Mouse (Mus musculus) brain, embryonic 14.5 days (tissue): ENCODE data around the gene Pde11a.

Experiments used
- CTCF ChIP-seq: fragments of 200-500 bp; IDR thresholded peaks from 2 replicates; pipeline ENCODE4 v1.5.1; 2012; ENCODE audit warnings: inconsistent platforms, mild to moderate bottlenecking, moderate library complexity, borderline replicate concordance; ENCODE audit not compliant: insufficient read depth, insufficient read length; ENCODE audit errors: extremely low read depth
- POLR2A ChIP-seq: fragments of 200-500 bp; IDR thresholded peaks from 2 replicates; pipeline ENCODE4 v1.6.1; 2012; ENCODE audit warnings: mild to moderate bottlenecking, inconsistent platforms, borderline replicate concordance; ENCODE audit not compliant: poor library complexity, insufficient read depth, insufficient read length, severe bottlenecking; ENCODE audit errors: extremely low read depth

GRCm38 (mm10) chr2:75994841-75995240 is 343.7 kb downstream of the Pde11a start:
- TF ChIP-seq POLR2A (no peak), CTCF (no peak)
